Mouse (Mus musculus) forebrain, embryonic 13.5 days (tissue): ENCODE results near the gene Lamb3. TPM values are rescaled to one million over a fixed set of nuclear protein-coding genes. Genes with fewer than 3 reads are reported as not detected.

Experiments
- ATAC-seq: fragments of 200-750 bp; cut with Nextera tagmentation; 2 replicates; pipeline ENCODE4 v1.8.0; 2017
- H3K27ac ChIP-seq: fragments of 300-500 bp; sonication (generic); 2 replicates; pipeline ENCODE4 v1.5.1; 2015; ENCODE audit warnings: inconsistent platforms, mild to moderate bottlenecking, moderate library complexity
- H3K27me3 ChIP-seq: fragments of 300-500 bp; sonication (generic); 2 replicates; pipeline ENCODE4 v1.6.1; 2015; ENCODE audit warnings: mild to moderate bottlenecking, inconsistent platforms
- H3K36me3 ChIP-seq: fragments of 300-500 bp; sonication (generic); 2 replicates; pipeline ENCODE4 v1.6.1; 2015; ENCODE audit warnings: mild to moderate bottlenecking, inconsistent platforms; ENCODE audit not compliant: poor library complexity, severe bottlenecking
- H3K4me1 ChIP-seq: fragments of 300-500 bp; sonication (generic); 2 replicates; pipeline ENCODE4 v1.6.1; 2015; ENCODE audit warnings: inconsistent platforms
- H3K4me2 ChIP-seq: fragments of 300-500 bp; sonication (generic); 2 replicates; pipeline ENCODE4 v1.6.1; 2015; ENCODE audit warnings: inconsistent platforms, mild to moderate bottlenecking, moderate library complexity
- H3K4me3 ChIP-seq: fragments of 300-500 bp; sonication (generic); 2 replicates; pipeline ENCODE4 v1.5.1; 2015; ENCODE audit warnings: mild to moderate bottlenecking, inconsistent platforms
- H3K9ac ChIP-seq: fragments of 300-500 bp; sonication (generic); 2 replicates; pipeline ENCODE4 v1.6.1; 2015; ENCODE audit warnings: mild to moderate bottlenecking, inconsistent platforms
- H3K9me3 ChIP-seq: fragments of 300-500 bp; sonication (generic); replicated peaks from 2 replicates; pipeline ENCODE4 v1.6.1; 2016; ENCODE audit warnings: inconsistent platforms
- WGBS: fragments of 180-500 bp; shearing (Covaris S2); methylation state at CpG from one replicate; pipeline ENCODE4 v1.1.7; 2015; 5-methylcytosine and 5-hydroxymethylcytosine counted together
- polyA plus RNA-seq: library from polyadenylated mRNA; unstranded; fragments of >200 nt; fragmentation: Nextera tagmentation; extraction: Ambion mirVana; gene quantifications from 2 replicates; pipeline ENCODE4 v1.2.1, GENCODE M21; 2015

Gene Lamb3
- polyA plus RNA-seq, 1 experiment from 2014 or later, result 0.32 TPM

- Histone ChIP-seq H3K4me2 (peak overlapping the region; percentile 77), H3K9ac (peak overlapping the region; percentile 72), H3K9me3 (no peaks in the 10 kb centered on the region), H3K4me1 (peaks cover 36% of the 10 kb centered on the region), H3K36me3 (no peaks in the 10 kb centered on the region), H3K27me3 (no peaks in the 10 kb centered on the region), H3K27ac (no peak overlapping the region), H3K4me3 (peak overlapping the region; percentile 48)
- WGBS, result 39% methylated on average over 8 of the region's 8 CpGs
- ATAC-seq, result no peak
Measured at GRCm38 (mm10) chr1:193369091-193369490, 161.6 kb downstream of the Lamb3 start.

DNA sequence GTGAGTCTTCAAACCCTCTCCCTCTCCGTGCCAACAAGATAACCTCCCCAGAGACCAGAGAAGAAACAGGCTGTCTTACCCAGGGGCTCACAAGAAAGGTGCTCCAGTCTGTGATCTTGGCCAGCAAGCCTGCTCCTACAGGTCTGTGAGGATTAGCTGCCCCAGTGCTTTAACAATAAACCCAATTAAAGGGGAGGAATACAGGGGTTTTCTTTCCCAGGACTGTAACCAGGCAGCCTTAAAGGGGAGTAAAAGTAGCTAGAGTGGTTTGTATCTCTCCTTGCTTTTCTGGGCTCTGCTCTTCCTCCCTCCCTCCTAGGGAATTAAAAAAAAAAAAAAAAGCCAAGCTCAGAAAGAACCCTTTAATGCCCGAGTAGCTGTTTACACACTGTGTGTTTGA, 162.6 kb downstream of the Lamb3 start, which contains the start of gene Camk1g:
Camk1g (minus strand) TSS at position 203 of the 400 bp plus-strand sequence.
- no peaks in the 10 kb centered on the region for H3K9me3 ChIP-seq
- peaks cover 35% of the 10 kb centered on the region for H3K4me1 ChIP-seq
- H3K4me3 ChIP-seq, result peak within 1 kb of the TSS; percentile 48
- WGBS, result 0% methylated on average over 2 of the region's 2 CpGs
- ATAC-seq, result peak; percentile 88
- H3K9ac ChIP-seq, result peak within 1 kb of the TSS; percentile 72
- peak within 1 kb of the TSS; percentile 77 for H3K4me2 ChIP-seq
- no peaks in the 10 kb centered on the region for H3K36me3 ChIP-seq
- H3K27me3 ChIP-seq, result no peaks in the 10 kb centered on the region
- peak within 1 kb of the TSS; percentile 45; the same call in 1 of the 2 replicates for H3K27ac ChIP-seq

DNA sequence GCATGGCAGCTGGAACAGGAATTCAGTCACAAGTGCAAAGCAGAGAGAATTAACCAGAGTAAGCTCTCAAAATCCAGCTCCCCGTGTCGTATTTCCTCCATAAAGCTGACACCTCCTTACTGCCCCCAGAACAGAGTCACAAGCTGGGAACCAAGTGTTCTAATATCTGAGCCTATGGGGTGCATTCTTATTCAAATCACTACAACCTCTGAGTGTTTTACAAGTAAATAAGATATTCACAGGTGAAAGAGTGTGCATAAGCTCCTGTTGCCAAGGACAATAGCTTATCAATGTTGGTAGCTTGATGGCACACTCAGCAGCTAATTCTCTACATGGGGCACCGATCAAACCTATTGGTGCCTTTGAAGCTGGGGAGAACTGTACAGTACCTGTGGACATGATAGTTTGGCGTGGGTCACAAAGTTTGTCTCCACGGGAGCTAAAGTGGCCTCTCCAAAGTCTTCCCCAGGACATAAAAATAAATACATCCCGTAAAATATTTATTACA, 166.5 kb downstream of the Lamb3 start:
- H3K4me1 ChIP-seq, result peaks cover 16% of the 10 kb centered on the region
- no peaks in the 10 kb centered on the region for H3K27me3 ChIP-seq
- H3K36me3 ChIP-seq, result no peaks in the 10 kb centered on the region
- H3K9ac ChIP-seq, result no peak overlapping the region
- H3K27ac ChIP-seq, result no peak overlapping the region
- no peak for ATAC-seq
- WGBS, result 84% methylated on average over 6 of the region's 6 CpGs
- no peak overlapping the region for H3K4me2 ChIP-seq
- H3K9me3 ChIP-seq, result no peaks in the 10 kb centered on the region
- no peak overlapping the region for H3K4me3 ChIP-seq

GRCm38 (mm10) chr1:193376478-193377134, 169.1 kb downstream of the Lamb3 start:
- Histone ChIP-seq H3K27me3 (peaks cover 4% of the 10 kb centered on the region; the same call in 1 of the 2 replicates), H3K9me3 (no peaks in the 10 kb centered on the region), H3K27ac (no peak overlapping the region), H3K36me3 (no peaks in the 10 kb centered on the region), H3K4me2 (no peak overlapping the region), H3K4me1 (peaks cover 7% of the 10 kb centered on the region), H3K9ac (no peak overlapping the region), H3K4me3 (no peak overlapping the region)
- ATAC-seq, result peak; percentile 61
- 27% methylated on average over 4 of the region's 4 CpGs for WGBS

DNA sequence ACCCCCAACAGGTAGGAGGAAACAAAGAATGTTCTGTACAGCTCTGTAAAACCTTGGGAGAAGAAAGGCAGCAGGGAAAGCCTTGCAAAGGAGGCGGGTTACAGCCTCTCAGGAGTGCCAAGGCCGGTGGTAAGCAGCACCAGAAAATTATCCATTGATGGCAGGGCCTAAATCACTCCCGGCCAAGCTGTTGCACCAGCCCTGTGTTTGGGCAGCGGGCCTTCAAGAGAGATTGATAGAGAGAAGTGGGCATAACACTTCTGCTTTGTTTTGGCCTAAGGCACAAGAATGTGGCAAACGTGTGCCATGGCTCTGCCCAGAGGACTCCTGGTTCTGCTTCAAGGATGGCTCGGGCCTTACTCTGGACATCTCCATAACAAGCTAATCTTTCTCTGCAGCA, 172.1 kb downstream of the Lamb3 start:
- no peak for ATAC-seq
- no peak overlapping the region for H3K4me3 ChIP-seq
- no peak overlapping the region for H3K4me2 ChIP-seq
- no peaks in the 10 kb centered on the region for H3K9me3 ChIP-seq
- H3K27me3 ChIP-seq, result peaks cover 6% of the 10 kb centered on the region; the same call in 1 of the 2 replicates
- WGBS, result 68% methylated on average over 6 of the region's 6 CpGs
- H3K27ac ChIP-seq, result no peak overlapping the region
- H3K4me1 ChIP-seq, result peaks cover 21% of the 10 kb centered on the region
- no peak overlapping the region for H3K9ac ChIP-seq
- no peaks in the 10 kb centered on the region for H3K36me3 ChIP-seq

DNA sequence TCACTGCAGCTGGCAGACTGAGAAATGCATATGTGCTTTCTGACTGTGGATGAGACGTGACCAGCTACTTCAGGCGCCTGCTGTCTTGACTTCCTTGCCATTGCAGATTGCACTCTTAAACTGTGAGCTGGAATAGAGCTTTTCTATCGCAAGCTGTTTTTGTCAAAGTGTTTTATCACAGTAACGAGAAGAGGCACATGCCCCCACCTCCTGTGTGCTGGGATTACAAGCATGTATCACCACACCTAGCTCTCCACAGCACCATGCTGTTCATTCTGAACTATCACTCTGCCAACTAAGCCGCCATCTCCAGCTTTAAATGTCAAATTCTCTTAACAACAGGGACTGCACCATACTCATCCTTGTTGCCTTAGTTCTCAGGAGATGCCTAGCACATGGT, 173.4 kb downstream of the Lamb3 start:
- Histone ChIP-seq H3K9me3 (no peaks in the 10 kb centered on the region), H3K4me3 (no peak overlapping the region), H3K27ac (no peak overlapping the region), H3K9ac (no peak overlapping the region), H3K36me3 (no peaks in the 10 kb centered on the region), H3K4me1 (peaks cover 22% of the 10 kb centered on the region), H3K4me2 (no peak overlapping the region), H3K27me3 (peaks cover 9% of the 10 kb centered on the region; the same call in 1 of the 2 replicates)
- ATAC-seq, result no peak
- 87% methylated on average over 5 of the region's 5 CpGs for WGBS

DNA sequence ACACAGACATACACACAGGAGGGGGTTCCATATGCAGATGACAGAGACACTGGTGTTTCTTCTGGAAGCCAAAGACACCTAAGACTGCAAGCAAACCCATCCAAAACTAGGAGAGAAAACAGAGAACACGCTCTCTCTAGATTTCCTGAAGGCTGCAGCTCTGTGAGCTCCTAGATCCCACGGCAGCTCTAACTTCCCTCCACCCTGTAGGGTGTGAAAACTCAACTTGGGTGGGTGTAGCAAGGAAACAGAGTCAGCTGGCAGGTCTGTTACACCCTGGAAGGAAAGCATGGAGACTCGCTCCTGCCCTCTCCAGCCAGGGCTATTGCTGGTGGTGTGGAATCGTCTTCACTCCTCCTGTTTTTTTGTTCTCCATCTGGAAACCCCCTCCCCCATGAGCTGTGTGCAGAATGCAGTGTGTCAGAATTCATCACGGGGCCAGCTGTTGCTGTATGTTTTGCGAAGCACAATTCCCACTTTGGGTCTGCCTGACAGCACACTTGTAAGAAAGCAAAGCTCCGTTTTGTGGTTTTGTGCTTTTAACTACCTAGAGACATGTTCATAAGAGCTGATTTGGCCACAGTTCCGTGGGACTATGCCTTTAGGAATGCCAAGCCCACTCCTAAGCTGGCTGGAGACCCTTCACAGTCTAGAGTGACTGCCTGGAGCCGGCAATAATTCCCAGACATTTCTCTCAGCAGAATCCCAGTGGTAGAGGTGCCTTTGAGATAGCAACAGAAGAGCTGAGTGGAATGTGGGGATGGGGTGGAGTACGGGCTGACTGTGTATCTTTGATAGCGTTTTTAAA, 174.3 kb downstream of the Lamb3 start:
- no peaks in the 10 kb centered on the region for H3K9me3 ChIP-seq
- peak overlapping the region; percentile 37; the same call in 1 of the 2 replicates for H3K9ac ChIP-seq
- ATAC-seq, result peak; percentile 34
- 28% methylated on average over 11 of the region's 11 CpGs for WGBS
- H3K27ac ChIP-seq, result peak overlapping the region; percentile 57
- H3K36me3 ChIP-seq, result no peaks in the 10 kb centered on the region
- 0 out of 2 replicates have a peak overlapping the region, but pooled peaks have one; percentile 13 for H3K4me3 ChIP-seq
- H3K4me2 ChIP-seq, result peak overlapping the region; percentile 39
- H3K27me3 ChIP-seq, result peaks cover 12% of the 10 kb centered on the region; the same call in 1 of the 2 replicates
- H3K4me1 ChIP-seq, result peaks cover 32% of the 10 kb centered on the region

GRCm38 (mm10) chr1:193382435-193382834, 174.9 kb downstream of the Lamb3 start:
- Histone ChIP-seq H3K27me3 (peaks cover 18% of the 10 kb centered on the region; the same call in 1 of the 2 replicates), H3K4me1 (peaks cover 38% of the 10 kb centered on the region), H3K4me3 (peak overlapping the region; percentile 13), H3K36me3 (no peaks in the 10 kb centered on the region), H3K9me3 (no peaks in the 10 kb centered on the region), H3K27ac (peak overlapping the region; percentile 57; the same call in 1 of the 2 replicates), H3K9ac (peak overlapping the region; percentile 37; the same call in 1 of the 2 replicates), H3K4me2 (peak overlapping the region; percentile 39)
- 2% methylated on average over 8 of the region's 8 CpGs for WGBS
- peak; percentile 58 for ATAC-seq

DNA sequence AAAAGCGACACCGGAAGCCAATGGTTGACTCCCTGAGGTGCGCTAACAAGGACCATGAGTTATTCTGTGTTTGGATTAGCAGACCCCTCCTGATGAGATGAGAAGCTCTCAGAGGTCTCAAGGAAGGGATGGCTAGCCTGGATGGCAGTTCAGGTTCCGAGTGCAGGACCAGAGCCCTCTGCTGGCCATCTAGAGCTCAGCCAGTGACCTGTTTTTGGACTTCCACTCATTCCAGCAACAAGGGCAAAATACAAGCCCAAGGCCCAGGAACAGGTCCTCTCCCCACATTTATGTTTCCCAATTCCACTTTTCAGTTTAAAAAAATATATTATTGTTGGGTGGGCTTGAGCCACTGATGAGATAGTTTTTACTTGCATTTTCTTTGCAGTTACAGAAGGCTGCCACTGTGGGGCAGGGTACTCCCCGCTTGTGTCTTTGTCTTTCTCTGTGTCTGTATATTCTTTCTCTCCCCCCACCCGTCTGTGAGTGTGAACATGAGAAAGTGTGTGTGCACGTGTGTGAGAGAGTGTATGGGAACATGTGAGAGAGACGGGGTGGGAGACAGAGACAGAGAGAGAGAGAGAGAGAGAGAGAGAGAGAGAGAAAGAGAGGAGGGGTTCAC, 175.5 kb downstream of the Lamb3 start:
- no peaks in the 10 kb centered on the region for H3K9me3 ChIP-seq
- peak overlapping the region; percentile 13 for H3K4me3 ChIP-seq
- H3K9ac ChIP-seq, result no peak overlapping the region
- peaks cover 39% of the 10 kb centered on the region for H3K4me1 ChIP-seq
- H3K36me3 ChIP-seq, result no peaks in the 10 kb centered on the region
- H3K4me2 ChIP-seq, result peak overlapping the region; percentile 39
- H3K27me3 ChIP-seq, result peaks cover 22% of the 10 kb centered on the region; the same call in 1 of the 2 replicates
- ATAC-seq, result peak; percentile 22; the same call in 1 of the 2 replicates
- WGBS, result 4% methylated on average over 8 of the region's 8 CpGs
- no peak overlapping the region for H3K27ac ChIP-seq

- Histone ChIP-seq H3K27me3 (peaks cover 32% of the 10 kb centered on the region; the same call in 1 of the 2 replicates), H3K4me1 (peaks cover 61% of the 10 kb centered on the region), H3K9me3 (no peaks in the 10 kb centered on the region), H3K4me2 (no peak overlapping the region), H3K4me3 (no peak overlapping the region), H3K9ac (no peak overlapping the region), H3K36me3 (no peaks in the 10 kb centered on the region), H3K27ac (peak overlapping the region; percentile 63)
- ATAC-seq, result peak; percentile 41
- WGBS, result under 1% methylated on average over 5 of the region's 5 CpGs
Measured at GRCm38 (mm10) chr1:193386136-193386535, 178.6 kb downstream of the Lamb3 start.

GRCm38 (mm10) chr1:193387241-193387640, 179.7 kb downstream of the Lamb3 start:
- WGBS, result 46% methylated on average over 2 of the region's 2 CpGs
- Histone ChIP-seq H3K4me1 (peaks cover 50% of the 10 kb centered on the region), H3K36me3 (no peaks in the 10 kb centered on the region), H3K27me3 (peaks cover 26% of the 10 kb centered on the region; the same call in 1 of the 2 replicates), H3K4me2 (no peak overlapping the region), H3K4me3 (no peak overlapping the region), H3K27ac (peak overlapping the region; percentile 63; the same call in 1 of the 2 replicates), H3K9ac (no peak overlapping the region), H3K9me3 (no peaks in the 10 kb centered on the region)
- no peak for ATAC-seq
